Mouse (Mus musculus): ENCODE data around the gene Arhgap8.

DNA sequence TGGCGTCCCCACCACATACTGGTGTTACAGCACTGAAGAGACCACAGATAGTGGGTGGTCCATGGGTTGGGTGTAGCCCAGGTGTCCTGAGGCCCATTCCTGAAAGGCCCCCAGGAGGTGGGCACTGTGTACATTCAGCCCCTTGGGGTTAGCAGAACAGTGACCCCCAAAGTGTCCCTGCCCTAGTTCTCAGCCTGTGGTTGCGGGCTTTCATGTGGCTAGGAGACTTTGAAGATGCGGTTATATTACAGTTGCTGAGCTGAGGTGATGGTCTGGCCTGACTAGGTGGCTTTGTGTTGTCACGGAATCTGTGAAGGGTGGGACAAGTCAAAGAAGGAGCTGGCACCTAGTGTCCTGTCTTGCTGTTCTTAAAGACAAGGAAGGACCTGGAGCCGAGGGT, 35.3 kb upstream of the Arhgap8 start:
- TF ChIP-seq CTCF (IDR thresholded peaks at IDR 0.05; ENCODE audit: control insufficient read depth, insufficient read depth, low read length) = no peak
- TF ChIP-seq POLR2A (IDR thresholded peaks at IDR 0.05; ENCODE audit: borderline replicate concordance, control insufficient read depth, low read depth, low read length) = no peak
